Mouse (Mus musculus): ENCODE measurements around the gene Cdh7.
"Not testable (repeated sequence)": the region's sequence is repeated elsewhere in the genome, so short reads cannot be mapped to it uniquely, and the experiment has no call there.

Cdh7 gene
- long read RNA-seq, experiment 1, result 0 reads
- long read RNA-seq, experiment 2, result 0 reads

DNA sequence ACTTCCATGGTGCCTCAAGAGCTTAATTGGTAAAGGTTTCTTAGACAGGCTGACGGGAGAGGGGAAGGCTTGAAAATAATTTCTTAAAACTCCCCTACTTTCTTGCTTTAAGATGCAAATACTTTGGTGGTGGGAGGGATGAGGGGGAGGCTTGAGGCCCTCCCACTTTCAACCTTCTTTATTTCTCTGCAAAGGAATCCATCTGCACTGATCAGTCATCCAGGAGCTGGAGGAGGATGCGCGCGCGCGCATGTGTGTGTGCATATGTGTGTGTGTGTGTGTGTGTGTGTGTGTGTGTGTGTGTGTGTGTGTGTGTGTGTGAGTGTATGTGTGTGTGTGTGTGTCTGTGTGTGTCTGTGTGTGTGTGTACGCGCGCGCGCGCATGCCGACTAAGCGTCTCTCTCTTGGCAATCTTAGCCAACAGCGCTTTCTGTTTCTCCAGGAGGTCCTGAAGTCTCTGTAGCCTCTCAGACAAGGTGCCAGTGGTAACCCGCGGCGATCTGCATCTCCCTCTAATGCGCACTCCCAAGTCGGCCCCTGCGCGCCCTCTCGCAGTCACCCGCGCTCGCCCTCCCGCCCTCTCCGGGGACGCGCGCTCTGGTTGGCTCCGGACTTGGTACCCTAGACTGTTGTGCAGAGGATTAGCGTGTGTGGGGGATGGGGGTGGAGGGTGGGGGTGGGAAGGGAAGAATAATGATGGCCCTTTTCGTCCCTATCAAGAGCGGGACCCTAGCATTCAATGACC lies at the start of gene Cdh7:
TSS of gene Cdh7 (plus strand) at position 368 of the 745 bp plus-strand sequence.
- intact Hi-C loops (cut with DNase I), result no loop called here

DNA sequence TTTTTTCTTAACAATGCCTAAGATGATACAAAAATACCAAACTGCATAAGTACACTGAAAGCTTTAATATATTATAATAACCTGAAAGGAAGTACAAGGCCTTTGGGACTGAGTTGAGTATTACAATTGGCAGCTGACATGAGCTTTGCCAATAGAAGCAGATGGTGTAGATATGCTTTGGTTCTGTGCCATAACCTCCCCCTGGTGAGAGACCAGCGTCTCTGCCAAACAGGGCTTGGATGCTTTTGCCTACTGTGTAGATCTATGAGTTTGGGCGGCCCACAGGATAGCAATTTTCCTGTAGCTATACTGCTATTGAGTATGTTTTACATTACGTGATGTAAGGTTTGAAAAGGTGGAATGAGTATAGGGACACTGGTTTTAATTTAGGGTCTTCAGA lies 49.6 kb upstream of the Cdh7 start:
- intact Hi-C loops (cut with DNase I), result no loop called here

DNA sequence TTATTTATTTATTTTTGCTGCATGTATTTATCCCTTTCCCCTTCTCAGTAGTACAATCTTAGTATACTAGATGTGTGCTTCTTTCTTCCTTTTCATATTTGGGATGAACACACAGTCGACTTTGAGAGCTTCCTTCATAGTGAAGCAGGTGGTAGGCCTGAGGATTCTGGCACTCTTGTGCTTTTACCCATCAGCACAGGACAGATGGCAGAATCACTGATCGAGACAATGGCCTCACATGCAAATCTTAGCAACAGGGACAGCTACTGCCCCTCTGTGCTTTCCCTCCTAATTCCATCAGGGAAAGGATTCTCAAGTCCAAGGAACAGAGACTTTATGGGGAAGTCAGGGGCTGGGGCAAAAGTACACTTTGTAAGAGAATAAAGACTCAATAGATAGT lies 33.7 kb upstream of the Cdh7 start:
- intact Hi-C loops (cut with DNase I), result no loop called here

DNA sequence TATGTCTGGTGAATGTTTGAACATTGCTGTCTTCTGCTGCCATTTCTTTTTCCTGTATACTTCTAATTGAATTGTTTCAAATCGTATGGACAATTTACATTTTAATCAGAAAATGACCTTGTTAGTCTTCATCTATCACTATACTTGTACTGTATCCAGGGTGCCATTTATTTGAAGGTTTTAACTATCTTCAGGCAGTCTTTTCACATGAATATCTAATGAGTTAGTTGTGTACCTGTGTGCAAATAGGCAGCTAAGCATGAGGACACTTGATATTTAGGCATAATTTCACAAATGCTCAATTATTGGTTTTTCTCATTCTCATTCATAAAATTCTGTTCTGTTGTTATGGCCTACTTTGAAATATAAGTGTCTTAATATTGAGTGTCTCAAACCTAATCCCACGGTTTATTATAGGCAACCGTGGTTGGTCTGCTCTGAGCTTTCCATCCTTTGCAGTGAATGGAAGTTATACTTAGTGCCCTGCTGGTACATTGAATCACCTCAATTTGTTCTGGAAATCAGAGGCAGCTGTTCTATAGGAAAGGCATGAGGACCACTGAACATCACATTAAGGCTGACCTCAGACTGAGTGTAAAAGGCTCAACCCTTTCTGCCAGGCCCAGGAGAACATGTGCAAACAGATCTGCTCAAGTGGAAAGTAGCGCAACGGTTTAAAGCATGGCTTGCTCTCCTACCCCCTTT lies 10.4 kb upstream of the Cdh7 start:
- intact Hi-C loops (cut with DNase I), result no loop called here

DNA sequence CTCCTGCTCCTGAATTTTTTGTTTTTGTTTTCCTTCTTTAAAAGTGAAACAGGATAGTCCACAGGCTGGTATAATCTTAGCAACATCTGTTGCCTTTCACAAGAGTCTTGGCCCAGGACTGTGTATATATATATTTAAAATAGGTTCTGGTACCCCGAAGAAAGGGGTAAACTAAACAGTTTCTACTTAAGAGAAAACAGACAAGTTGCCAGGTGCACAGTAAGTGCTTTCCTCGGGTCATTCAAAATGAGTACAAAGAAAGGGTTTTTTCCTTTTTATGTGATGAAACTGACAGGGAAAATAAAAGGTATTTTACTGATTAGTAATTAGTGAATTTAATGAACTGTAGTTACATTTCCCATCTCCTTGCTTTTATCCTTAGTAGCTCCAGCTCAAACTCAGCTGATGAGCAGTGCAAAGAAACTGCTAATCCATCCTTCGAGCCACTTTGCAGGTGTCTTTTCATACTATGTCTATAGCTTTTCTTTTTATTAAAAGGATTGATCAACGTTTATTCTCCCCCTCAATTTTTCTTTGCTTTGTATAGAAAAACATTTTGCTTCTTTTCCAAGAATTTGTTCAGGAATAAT lies 9.7 kb upstream of the Cdh7 start:
- intact Hi-C loops (cut with DNase I), result no loop called here

DNA sequence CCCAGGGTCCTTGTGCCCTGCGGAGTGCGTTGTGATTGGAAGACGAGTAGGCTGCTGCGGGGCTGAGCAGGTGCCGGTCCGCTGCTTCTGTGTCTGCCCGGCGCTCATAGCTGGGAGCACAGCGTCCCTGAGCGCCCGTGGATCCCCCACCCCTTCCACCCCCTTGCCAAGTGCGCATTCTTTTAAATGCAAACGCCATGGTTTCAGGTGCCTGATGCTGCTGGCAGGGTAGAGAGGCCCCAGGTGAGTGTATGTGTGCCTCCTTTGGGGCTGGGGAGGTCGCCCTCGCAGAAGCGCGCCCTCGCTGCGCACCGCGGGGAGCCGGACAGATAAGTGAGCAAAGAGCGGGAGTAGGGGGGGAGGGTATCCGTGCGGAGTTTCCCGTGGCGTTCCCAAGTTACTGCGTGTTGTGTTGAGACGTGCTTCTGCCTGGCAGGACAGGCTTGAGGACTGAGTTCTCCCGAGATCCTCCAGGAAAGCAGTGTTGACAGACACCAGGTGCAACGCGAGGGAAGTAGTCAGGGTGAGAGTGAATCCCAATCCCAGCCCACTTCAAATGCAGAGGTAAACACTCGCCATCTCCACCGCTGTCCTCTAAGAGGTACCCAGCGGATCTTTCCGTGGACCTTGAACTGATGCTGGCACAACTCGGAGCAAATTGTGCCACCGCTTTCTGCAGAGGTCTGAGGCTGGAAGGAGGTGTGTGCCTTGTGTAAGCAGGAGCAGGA lies 742 bp downstream of the Cdh7 start:
- intact Hi-C loops (cut with DNase I), result no loop called here

DNA sequence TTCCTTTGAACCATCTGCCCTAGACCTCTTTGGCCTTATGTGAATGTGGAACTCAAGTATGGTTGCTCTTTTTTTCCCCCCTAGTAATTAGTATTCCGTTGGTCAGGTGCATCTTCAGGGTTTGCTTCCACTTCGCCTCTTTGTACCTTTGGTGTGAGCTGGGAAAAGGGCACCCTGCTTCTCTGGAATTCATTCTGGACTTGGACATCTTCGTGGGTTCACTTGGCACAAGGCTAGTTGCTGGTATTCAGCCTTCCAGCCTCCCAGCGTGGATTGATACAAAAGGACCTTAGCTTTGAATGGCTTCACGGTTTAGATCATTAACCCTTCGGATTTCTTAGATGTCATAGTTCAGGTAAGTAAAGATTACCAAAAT lies 1.3 kb downstream of the Cdh7 start:
- intact Hi-C loops (cut with DNase I), result no loop called here

DNA sequence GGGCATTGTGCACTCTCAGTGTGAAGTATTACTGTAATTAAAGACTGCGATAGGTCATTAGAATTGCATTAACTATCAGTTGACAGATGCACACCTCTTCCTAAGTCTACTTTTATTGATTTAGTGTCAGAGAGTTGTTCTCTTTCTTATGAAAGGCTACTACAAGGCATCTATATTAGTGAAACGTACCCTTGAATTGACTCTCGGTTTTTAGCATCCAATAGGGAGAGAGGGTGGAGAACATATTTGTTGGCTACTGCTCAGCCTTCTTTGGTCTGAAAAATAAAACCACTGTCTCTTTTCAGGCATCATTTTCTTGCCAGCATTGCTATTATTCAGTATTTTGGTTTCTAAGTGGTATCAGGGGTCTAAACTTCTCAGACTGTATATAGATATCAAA lies 2.5 kb downstream of the Cdh7 start:
- intact Hi-C loops (cut with DNase I), result no loop called here

DNA sequence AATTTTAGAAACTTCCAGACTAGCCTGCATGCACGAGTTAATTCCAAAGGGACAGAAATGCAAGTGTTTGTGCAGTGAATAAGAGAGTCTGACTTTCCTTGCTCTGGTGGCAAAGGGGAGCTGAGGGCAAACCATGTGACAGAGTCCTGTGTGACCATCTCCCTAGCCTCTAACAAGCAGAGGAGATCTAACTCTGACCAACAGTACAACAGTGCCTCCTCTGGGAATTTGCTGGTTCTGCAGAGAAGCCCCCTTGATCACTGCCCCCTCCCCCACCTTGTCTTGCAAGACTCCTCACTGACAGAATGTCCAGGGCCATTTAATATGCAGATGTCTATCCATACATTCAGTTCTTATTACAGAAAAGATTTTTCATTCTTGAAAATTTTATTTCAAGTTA lies 3.2 kb downstream of the Cdh7 start:
- intact Hi-C loops (cut with DNase I), result no loop called here

DNA sequence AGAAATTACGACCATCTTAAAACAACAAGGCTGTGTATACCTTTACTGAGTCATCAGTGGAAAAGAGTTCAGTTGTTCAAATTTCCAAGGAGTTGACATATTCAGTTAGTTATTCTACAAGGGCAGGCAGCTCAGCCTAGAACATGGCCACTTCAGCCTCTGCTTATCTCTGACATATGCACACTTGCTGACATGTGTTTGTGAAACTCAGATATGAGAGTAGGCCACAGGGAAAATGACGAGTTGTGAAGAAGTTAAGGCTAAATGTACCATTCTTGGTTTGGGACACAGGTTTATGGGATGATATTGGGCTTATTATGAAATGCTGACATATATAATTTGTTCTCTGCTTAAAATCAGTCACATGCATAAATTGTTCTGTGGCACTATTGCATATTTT lies 7.3 kb downstream of the Cdh7 start:
- intact Hi-C loops (cut with DNase I), result no loop called here

DNA sequence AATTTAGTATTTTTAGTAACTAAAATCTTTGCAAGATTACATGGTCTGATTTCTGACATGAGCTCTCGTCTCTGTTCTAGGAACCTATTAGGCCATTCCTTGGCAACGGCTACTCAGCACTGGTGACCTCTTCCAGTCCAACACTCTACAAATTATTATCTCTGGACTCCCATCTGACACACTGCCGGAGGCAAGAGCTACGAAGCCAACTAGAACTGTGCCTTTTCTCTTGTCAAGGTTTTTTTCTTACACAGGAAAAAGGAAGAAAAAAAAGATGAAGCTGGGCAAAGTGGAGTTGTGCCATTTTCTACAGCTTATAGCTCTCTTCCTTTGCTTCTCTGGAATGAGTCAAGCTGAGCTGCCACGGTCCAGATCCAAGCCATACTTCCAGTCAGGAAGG lies 11.7 kb downstream of the Cdh7 start:
- intact Hi-C loops (cut with DNase I), result no loop called here

DNA sequence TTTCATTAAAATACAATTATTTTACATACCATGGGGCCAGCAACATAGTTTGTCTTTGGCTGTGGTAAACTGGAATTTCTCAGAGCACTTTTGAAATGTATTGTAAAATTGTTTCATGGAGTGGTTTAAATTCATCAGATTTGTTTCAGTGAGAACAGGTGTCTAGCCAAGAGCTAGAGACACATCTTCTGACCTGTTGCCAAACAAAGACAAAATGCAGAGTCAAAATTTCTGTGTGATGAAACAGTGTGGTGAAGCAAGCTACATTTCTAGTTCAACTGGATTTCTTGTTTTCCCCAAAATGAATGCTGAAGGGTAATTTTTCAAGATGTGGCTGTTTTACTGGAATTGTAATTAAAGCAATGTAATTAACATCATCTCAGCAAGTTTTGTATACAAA lies 22.2 kb downstream of the Cdh7 start:
- intact Hi-C loops (cut with DNase I), result no loop called here

DNA sequence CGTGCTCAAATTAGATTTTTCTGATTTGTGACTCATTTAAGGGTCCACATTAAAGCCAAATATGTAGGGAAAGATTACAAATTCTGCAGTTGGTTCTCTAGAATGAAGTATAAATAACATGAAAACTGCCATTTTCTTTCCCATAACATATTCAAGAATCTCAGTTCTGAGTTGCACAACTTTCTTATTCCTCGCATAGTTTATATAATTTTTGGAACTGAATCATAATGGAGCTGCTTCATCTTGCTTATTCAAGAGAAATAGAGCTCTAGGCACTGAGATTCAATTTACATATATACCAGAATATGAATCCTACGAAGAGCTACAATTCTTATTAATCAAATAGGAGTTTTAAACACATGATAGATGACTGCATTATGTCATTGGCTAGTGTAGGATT lies 22.8 kb downstream of the Cdh7 start:
- intact Hi-C loops (cut with DNase I), result no loop called here

DNA sequence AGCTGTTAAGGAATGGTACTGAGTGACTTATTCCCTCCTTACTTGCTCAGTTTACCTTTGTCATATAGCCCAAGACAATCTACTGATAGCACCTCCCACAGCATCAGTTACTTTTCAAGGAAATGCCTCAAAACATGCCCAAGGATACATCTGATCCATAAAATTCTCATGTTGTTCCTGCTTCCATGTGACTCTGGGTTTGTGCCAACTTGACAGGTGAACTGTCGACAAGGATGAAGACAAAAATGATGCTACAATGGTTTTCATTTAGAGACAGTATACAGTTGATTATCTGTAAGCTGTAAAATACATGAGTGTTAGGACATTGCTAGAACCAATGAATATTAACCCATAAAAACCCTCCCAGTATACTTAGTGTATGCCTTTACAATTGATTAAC lies 29.9 kb downstream of the Cdh7 start:
- intact Hi-C loops (cut with DNase I), result no loop called here

DNA sequence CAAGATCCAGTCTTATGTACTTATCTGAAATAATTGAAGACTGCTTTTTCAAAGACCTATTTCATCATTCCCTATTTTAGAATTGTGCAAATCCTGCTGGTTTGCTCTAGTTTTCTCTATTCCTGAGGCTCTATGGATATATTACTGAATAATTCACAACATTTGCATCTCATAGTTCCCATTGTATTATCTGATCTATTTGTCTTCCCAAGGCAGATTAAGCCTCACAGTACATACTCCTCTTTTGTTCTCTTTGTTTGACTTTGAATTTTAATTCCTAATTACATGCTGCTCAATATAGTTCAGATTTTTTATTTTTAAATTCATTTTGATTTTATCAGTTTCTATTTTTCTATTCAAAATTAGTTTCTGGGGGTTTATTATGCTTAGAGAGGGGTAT lies 74.1 kb downstream of the Cdh7 start:
- intact Hi-C loops (cut with DNase I), result no loop called here

DNA sequence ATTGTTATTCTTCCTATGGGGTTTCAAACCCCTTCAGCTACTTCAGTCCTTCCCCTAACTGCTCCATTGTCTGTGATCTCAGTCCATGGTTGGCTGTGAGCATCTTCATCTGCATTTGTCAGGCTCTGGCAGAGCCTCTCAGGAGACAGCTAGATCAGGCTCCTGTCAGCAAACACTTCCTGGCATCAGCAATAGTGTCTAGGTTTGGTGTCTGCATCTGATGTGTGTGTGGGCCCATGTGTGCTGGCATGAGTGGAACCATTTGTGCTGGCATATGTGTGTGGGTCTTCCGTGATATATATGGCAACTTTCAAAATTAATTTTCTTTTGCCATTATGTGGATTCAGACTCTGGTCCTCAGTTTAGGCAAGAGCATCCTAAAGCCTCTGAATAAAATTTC lies 85.2 kb downstream of the Cdh7 start:
- intact Hi-C loops (cut with DNase I), result no loop called here

DNA sequence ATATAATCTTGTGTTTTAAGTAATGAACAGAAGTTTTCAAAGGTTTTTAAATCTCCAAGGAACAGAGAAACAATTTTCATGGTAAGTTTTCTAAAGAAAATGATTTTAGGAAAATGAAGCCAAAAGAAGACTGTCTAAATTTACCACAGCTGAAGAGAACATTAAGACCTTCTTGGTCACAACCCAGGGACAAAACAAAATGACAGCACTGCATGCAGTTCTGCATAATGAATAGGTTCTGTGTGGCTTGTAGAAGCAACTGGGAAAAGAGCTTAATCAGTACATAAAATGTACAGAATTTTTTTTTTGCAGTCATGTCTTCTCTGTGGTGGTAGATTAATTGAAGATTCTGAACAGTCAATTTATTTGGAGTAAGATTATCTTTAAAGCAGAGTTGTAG lies 96.2 kb downstream of the Cdh7 start:
- intact Hi-C loops (cut with DNase I), result no loop called here

DNA sequence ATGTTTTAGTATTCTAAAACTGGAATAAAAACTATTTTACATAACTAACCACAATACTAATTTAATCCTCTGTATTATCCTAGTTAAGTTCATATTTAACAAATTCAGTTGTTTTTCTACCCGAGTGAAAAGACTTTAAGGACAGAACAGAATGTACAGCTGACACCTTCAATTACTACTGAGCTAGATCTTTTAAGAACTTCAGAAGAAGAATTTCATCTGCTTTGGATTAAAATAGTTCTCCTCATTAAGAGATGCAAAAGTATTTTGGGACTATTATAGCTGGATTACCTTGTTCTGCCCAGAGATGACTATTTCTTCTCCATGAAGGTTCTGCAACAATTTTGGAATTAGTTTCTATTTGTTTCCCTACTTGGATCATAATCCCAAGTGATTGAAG lies 135.8 kb downstream of the Cdh7 start:
- intact Hi-C loops (cut with DNase I), result no loop called here

DNA sequence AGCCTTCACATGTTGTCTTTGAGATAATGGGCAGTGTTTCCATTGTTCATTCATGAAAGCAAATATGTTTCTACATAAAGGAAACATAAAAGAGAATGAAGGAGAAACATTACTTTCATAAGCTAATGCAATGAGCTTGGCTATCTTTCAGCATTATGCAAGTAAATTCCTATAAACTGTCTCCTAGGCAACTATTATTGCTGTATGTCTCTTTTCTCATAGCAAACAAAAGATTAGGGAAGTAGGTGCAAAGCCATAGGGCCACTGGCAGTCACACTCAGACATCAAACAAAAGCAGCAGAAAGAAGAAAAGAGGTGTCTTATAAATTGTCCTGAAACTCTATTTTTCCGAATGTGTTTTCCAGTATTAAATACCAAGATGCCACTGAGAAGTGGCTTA lies 136.6 kb downstream of the Cdh7 start:
- intact Hi-C loops (cut with DNase I), result no loop called here

DNA sequence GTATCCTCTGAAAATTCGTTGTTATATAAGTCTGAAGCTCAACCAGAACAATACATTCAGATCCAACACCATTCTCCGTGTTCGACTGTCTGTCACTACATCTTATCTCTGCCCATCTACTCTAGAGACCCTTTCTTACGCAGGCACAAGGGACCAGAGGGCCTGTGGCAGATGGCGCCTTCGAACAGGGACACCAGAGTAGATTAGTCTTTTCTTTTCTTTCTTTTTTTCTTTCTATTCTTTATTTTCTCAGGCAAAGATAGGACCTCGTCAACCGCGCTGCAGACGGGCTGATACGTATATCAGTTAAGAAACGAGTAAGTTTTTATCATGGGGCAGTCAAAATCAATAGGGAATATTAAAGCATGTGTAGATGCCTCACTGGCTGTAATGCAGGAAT lies 189.2 kb downstream of the Cdh7 start:
- intact Hi-C loops (cut with DNase I), result not testable (repeated sequence)

Data from adrenal gland (tissue).